Mouse (Mus musculus) midbrain, embryonic 14.5 days (tissue): ENCODE measurements around the gene Gp9. TPM values are rescaled to one million over a fixed set of nuclear protein-coding genes. Genes with fewer than 3 reads are reported as not detected.

ENCODE experiments used
- ATAC-seq: fragments of 200-750 bp; cut with Nextera tagmentation; 2 replicates; pipeline ENCODE4 v1.8.0; 2017; ENCODE audit warnings: moderate number of reproducible peaks, moderate library complexity; ENCODE audit not compliant: low FRiP score, low TSS enrichment
- DNase-seq: peaks from one replicate; pipeline ENCODE4 v3.0.0-alpha.2; 2015
- H3K27ac ChIP-seq: fragments of 300-500 bp; sonication (generic); replicated peaks from 2 replicates; pipeline ENCODE4 v1.5.1; 2014; ENCODE audit warnings: mild to moderate bottlenecking, low read depth, low read length, moderate library complexity
- H3K27me3 ChIP-seq: fragments of 300-500 bp; sonication (generic); 2 replicates; pipeline ENCODE4 v1.6.1; 2014; ENCODE audit warnings: low read length, control low read depth, mixed read lengths; ENCODE audit not compliant: control insufficient read depth, insufficient read depth
- H3K36me3 ChIP-seq: fragments of 300-500 bp; sonication (generic); 2 replicates; pipeline ENCODE4 v1.6.1; 2014; ENCODE audit warnings: low read length, control low read depth; ENCODE audit not compliant: control insufficient read depth, insufficient read depth
- H3K4me1 ChIP-seq: fragments of 300-500 bp; sonication (generic); 2 replicates; pipeline ENCODE4 v1.6.1; 2014; ENCODE audit warnings: mild to moderate bottlenecking, antibody characterized with exemption, low read length, control low read depth; ENCODE audit not compliant: control insufficient read depth, insufficient read depth
- H3K4me2 ChIP-seq: fragments of 300-500 bp; sonication (generic); 2 replicates; pipeline ENCODE4 v1.6.1; 2014; ENCODE audit warnings: mild to moderate bottlenecking, low read length, moderate library complexity
- H3K4me3 ChIP-seq: fragments of 300-500 bp; sonication (generic); replicated peaks from 2 replicates; pipeline ENCODE4 v1.5.1; 2014; ENCODE audit warnings: low read depth, low read length
- H3K9ac ChIP-seq: fragments of 300-500 bp; sonication (generic); replicated peaks from 2 replicates; pipeline ENCODE4 v1.6.1; 2014; ENCODE audit warnings: mild to moderate bottlenecking, low read length, moderate library complexity
- H3K9me3 ChIP-seq: fragments of 300-500 bp; sonication (generic); 2 replicates; pipeline ENCODE4 v1.6.1; 2016; ENCODE audit warnings: low read length, control low read depth, mixed read lengths; ENCODE audit not compliant: control insufficient read depth
- WGBS: fragments of 180-500 bp; shearing (Covaris S2); extraction: QIAGEN DNeasy Blood & Tissue Kit; methylation state at CpG from one replicate; pipeline ENCODE4 v1.1.7; 2014; 5-methylcytosine and 5-hydroxymethylcytosine counted together
- polyA plus RNA-seq: library from polyadenylated mRNA; unstranded; fragments of >200 nt; fragmentation: Nextera tagmentation; extraction: Ambion mirVana; gene quantifications from 2 replicates; pipeline ENCODE4 v1.2.1, GENCODE M21; 2014

Gp9 gene
- polyA plus RNA-seq, 1 experiment from 2014 or later: 0.66 TPM

GRCm38 (mm10) chr6:87796251-87796880 is 18.5 kb downstream of the Gp9 start:
- 89% methylated on average over 6 of the region's 6 CpGs for WGBS
- Histone ChIP-seq H3K9ac (no peak overlapping the region), H3K27me3 (no peaks in the 10 kb centered on the region), H3K4me2 (no peak overlapping the region), H3K4me1 (no peaks in the 10 kb centered on the region), H3K9me3 (no peaks in the 10 kb centered on the region), H3K36me3 (peaks cover 15% of the 10 kb centered on the region), H3K27ac (no peak overlapping the region), H3K4me3 (no peak overlapping the region)
- DNase-seq (no peak), ATAC-seq (no peak)

DNA sequence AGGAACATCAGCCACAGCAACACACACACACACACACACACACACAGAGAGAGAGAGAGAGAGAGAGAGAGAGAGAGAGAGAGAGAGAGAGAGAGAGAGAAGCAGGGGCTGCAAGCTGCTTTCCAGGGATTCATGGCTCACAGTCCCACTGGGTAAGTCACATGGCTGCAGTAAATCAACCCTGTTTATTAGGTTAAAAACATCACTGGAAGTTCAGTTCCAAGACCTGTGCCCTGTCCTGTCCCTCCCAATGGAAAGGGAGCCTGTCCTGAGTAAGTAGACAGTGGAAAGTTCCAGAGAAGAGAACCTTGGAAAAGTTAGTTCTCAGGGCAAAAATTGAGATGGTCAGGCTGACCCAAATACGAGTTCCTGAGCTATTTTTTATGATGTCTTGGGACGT is 19.4 kb downstream of the Gp9 start:
- H3K4me3 ChIP-seq: no peak overlapping the region
- H3K9ac ChIP-seq: no peak overlapping the region
- H3K4me2 ChIP-seq: no peak overlapping the region
- no peaks in the 10 kb centered on the region for H3K9me3 ChIP-seq
- no peaks in the 10 kb centered on the region for H3K27me3 ChIP-seq
- H3K4me1 ChIP-seq: no peaks in the 10 kb centered on the region
- DNase-seq: no peak
- peaks cover 11% of the 10 kb centered on the region for H3K36me3 ChIP-seq
- ATAC-seq: no peak
- WGBS: 51% methylated on average over 2 of the region's 2 CpGs
- no peak overlapping the region for H3K27ac ChIP-seq

DNA sequence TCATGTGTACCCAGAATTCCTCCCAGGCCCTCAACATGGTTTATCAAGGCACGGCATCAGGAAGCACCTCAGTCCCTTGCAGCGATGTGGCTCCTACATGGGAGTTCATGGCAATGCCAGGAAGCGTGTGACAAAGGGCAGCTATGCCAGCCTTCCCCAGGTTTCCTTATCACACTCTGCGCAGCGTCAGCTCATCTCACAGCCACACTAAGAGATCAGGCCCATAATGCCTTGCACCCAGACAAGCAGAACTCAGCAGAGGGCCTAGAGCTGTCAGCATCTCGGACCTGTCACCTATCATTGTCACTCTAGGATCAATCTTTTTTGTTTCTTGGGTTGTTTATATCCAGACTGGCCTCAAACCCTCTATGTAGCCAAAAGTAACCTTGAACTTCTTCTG is 21.7 kb downstream of the Gp9 start:
- Histone ChIP-seq H3K36me3 (0 out of 2 replicates have a peak, but pooled peaks cover 2% of the 10 kb centered on the region), H3K27me3 (no peaks in the 10 kb centered on the region), H3K27ac (no peak overlapping the region), H3K9ac (no peak overlapping the region), H3K9me3 (no peaks in the 10 kb centered on the region), H3K4me2 (no peak overlapping the region), H3K4me3 (no peak overlapping the region), H3K4me1 (no peaks in the 10 kb centered on the region)
- no peak for ATAC-seq
- DNase-seq: no peak
- WGBS: 93% methylated on average over 6 of the region's 6 CpGs

DNA sequence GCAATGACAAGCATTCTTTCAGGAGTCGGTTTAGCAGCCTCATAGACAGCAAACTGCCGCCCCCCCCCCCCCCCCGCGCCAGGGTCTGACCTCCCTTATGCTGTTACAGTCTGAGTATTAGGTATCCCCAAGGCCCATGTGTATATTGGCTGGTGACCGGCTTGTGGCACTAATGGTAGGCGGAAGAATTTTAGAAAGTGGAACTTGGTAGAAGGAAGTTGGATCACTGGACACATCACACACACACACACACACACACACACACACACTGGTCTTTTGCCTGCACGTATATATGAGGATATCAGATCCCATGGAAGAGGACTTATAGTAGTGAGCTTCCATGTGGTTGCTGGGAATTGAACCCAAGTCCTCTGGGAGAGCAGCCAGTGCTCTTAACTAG is 24.6 kb downstream of the Gp9 start:
- ATAC-seq: no peak

GRCm38 (mm10) chr6:87804036-87804435 is 26.2 kb downstream of the Gp9 start:
- H3K27me3 ChIP-seq: no peaks in the 10 kb centered on the region
- H3K9ac ChIP-seq: no peak overlapping the region
- no peak overlapping the region for H3K27ac ChIP-seq
- 0 out of 2 replicates have a peak, but pooled peaks cover 2% of the 10 kb centered on the region for H3K36me3 ChIP-seq
- no peak overlapping the region for H3K4me3 ChIP-seq
- no peak overlapping the region for H3K4me2 ChIP-seq
- no peaks in the 10 kb centered on the region for H3K4me1 ChIP-seq
- WGBS: 90% methylated on average over 1 of the region's 1 CpGs
- DNase-seq (no peak), ATAC-seq (no peak)
- no peaks in the 10 kb centered on the region for H3K9me3 ChIP-seq

More for the DNA sequence above, 24.6 kb downstream of the Gp9 start:
- WGBS: 87% methylated on average over 7 of the region's 7 CpGs
- Histone ChIP-seq H3K4me1 (no peaks in the 10 kb centered on the region), H3K4me2 (no peak overlapping the region), H3K27me3 (no peaks in the 10 kb centered on the region), H3K4me3 (no peak overlapping the region), H3K27ac (no peak overlapping the region), H3K9me3 (no peaks in the 10 kb centered on the region), H3K36me3 (0 out of 2 replicates have a peak, but pooled peaks cover 2% of the 10 kb centered on the region), H3K9ac (no peak overlapping the region)
- DNase-seq: no peak

DNA sequence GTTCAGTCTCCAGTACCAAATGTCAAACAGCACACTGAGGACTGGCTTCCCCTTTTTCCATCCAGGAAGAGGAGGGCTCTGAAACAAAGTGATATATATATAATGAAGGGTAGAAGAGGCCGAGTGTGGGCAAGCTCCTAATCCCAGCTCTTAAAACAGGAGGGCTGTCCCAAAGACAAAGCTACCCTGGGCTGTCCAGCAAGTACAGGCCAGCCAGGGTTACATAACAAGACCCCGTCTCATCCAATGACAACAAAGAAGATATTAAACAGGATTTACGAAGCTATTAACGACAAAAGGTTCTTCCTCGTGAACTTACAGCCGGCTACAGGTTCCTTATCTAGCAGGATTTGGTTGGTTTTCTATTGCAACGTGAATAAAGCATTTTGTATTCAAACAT is 27.0 kb downstream of the Gp9 start:
- H3K9me3 ChIP-seq: no peaks in the 10 kb centered on the region
- no peaks in the 10 kb centered on the region for H3K27me3 ChIP-seq
- no peak overlapping the region for H3K4me2 ChIP-seq
- DNase-seq (no peak), ATAC-seq (no peak)
- H3K9ac ChIP-seq: no peak overlapping the region
- no peaks in the 10 kb centered on the region for H3K4me1 ChIP-seq
- no peak overlapping the region for H3K27ac ChIP-seq
- 76% methylated on average over 7 of the region's 7 CpGs for WGBS
- no peak overlapping the region for H3K4me3 ChIP-seq
- 0 out of 2 replicates have a peak, but pooled peaks cover 2% of the 10 kb centered on the region for H3K36me3 ChIP-seq

DNA sequence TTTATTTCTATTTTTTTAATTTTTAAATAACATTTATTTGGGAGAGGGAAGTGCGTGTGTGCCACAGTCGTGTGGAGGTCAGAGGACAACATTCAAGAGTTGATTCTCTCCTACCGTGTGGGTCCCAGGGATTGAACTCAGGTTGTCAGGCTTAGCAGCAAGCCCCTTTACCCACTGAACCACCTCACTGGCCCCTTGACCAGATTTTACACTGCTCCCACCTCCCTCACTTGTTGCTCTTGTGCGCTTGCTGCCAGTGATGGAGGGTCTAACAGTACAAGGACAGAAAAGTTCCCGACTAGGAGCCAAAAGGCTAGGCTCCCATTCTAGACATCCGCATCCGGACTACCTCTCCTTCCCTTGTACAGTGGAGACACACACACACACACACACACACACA is 27.6 kb downstream of the Gp9 start:
- 0 out of 2 replicates have a peak, but pooled peaks cover 2% of the 10 kb centered on the region for H3K36me3 ChIP-seq
- H3K9ac ChIP-seq: no peak overlapping the region
- H3K4me1 ChIP-seq: 0 out of 2 replicates have a peak, but pooled peaks cover under 1% of the 10 kb centered on the region
- 92% methylated on average over 7 of the region's 7 CpGs for WGBS
- no peak overlapping the region for H3K4me2 ChIP-seq
- H3K9me3 ChIP-seq: no peaks in the 10 kb centered on the region
- H3K27ac ChIP-seq: no peak overlapping the region
- H3K4me3 ChIP-seq: no peak overlapping the region
- ATAC-seq (no peak), DNase-seq (no peak)
- H3K27me3 ChIP-seq: no peaks in the 10 kb centered on the region

DNA sequence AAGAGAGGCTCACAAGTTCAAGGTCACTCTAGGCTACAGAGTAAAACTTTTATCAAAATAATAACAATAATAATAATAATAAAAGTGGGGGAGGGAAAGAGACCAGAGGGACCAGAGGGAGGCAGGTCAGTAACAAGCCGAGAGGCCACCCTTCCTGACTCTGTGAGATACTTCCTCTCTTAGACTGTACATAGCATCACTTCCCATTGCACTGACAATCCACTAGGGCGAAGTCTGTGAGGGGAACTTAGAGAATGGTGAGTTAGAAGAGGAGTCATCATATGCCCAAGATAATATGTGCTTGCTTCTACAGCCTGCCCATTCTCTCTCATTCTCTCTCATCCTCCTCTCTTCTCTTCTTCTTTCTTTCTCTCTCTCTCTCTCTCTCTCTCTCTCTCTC is 28.2 kb downstream of the Gp9 start:
- Histone ChIP-seq H3K4me2 (no peak overlapping the region), H3K4me3 (no peak overlapping the region), H3K27ac (no peak overlapping the region), H3K4me1 (peaks cover 6% of the 10 kb centered on the region; the same call in 1 of the 2 replicates), H3K36me3 (0 out of 2 replicates have a peak, but pooled peaks cover 2% of the 10 kb centered on the region), H3K9me3 (no peaks in the 10 kb centered on the region), H3K9ac (no peak overlapping the region), H3K27me3 (no peaks in the 10 kb centered on the region)
- no peak for ATAC-seq
- 90% methylated on average over 2 of the region's 2 CpGs for WGBS
- no peak for DNase-seq

DNA sequence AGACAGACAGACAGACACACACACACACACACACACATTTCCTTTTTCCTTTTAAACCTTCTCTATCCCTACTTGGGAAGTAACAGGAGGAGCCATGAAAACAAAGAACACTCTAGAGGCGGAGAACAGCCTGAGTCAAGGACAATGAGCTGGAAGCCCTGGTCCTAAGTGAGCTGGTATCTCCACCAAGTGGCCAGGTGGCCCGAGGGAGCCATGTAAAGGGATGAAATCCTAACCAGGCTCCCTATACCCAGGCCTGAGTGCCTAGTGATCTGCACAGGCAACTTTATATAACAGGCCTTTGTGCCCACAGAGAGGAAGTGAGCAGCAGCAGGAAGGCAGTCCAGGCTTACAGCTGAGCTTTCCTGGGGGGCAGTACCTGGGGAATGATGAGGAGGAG is 29.0 kb downstream of the Gp9 start:
- H3K4me3 ChIP-seq: no peak overlapping the region
- no peak for DNase-seq
- no peak overlapping the region for H3K9ac ChIP-seq
- no peak overlapping the region for H3K27ac ChIP-seq
- H3K36me3 ChIP-seq: 0 out of 2 replicates have a peak, but pooled peaks cover 2% of the 10 kb centered on the region
- no peaks in the 10 kb centered on the region for H3K9me3 ChIP-seq
- no peak for ATAC-seq
- H3K4me1 ChIP-seq: peaks cover 8% of the 10 kb centered on the region; the same call in 1 of the 2 replicates
- H3K27me3 ChIP-seq: no peaks in the 10 kb centered on the region
- H3K4me2 ChIP-seq: no peak overlapping the region
- 61% methylated on average over 2 of the region's 2 CpGs for WGBS
